Mouse (Mus musculus) lung, postnatal 0 days (tissue): ENCODE results near the gene Zfp961.

ENCODE experiments used
- CTCF ChIP-seq: IDR thresholded peaks from 2 replicates; pipeline ENCODE4 v1.5.1; 2016; ENCODE audit warnings: antibody characterized with exemption, mild to moderate bottlenecking
- EP300 ChIP-seq: IDR thresholded peaks from 2 replicates; pipeline ENCODE4 v1.6.1; 2016; ENCODE audit warnings: antibody characterized with exemption, mild to moderate bottlenecking, control low read depth

GRCm38 (mm10) chr8:71950482-71951221, at the start of gene Zfp961:
- TF ChIP-seq CTCF (no peak), EP300 (no peak)
